Mouse (Mus musculus) ovary, postnatal 14 days (tissue): Measurements from ENCODE around the gene Oosp2.

Experiments
- DNase-seq: peaks from one replicate; pipeline ENCODE4 v3.0.0; 2022; ENCODE audit warnings: low spot score

Oosp2 gene

GRCm38 (mm10) chr19:11604603-11605002 lies 55.8 kb downstream of the Oosp2 start, which contains the start of gene Ms4a6d:
Gene Ms4a6d, minus strand, starts transcription at chr19:11604849.
- DNase-seq: no peak

- DNase-seq: peak; percentile 25
Measured at GRCm38 (mm10) chr19:11602026-11602425, 58.3 kb downstream of the Oosp2 start.

GRCm38 (mm10) chr19:11601349-11601748 lies 59.0 kb downstream of the Oosp2 start:
- no peak for DNase-seq
